Mouse (Mus musculus) megakaryocyte-erythroid progenitor cell, adult 5-6 weeks (primary cell): Measurements from ENCODE around the gene Khdc1b. TPM values are rescaled to one million over a fixed set of nuclear protein-coding genes. Genes with fewer than 3 reads are reported as not detected.
"Not testable (repeated sequence)": the region's sequence is repeated elsewhere in the genome, so short reads cannot be mapped to it uniquely, and the experiment has no call there.

ENCODE experiments used
- ATAC-seq: replicated peaks from 2 replicates; pipeline ENCODE4 v1.8.0; 2016; ENCODE audit warnings: mild to moderate bottlenecking, inconsistent platforms; ENCODE audit not compliant: severe bottlenecking, poor library complexity, low FRiP score, low TSS enrichment
- total RNA-seq, 2 experiments: library from RNA; stranded (forward) in 1 of 2; stranded (reverse) in 1 of 2; fragments of 200-1000, 215-1000 nt in 1 of 2; fragments of >200 nt in 1 of 2; fragmentation: Nextera tagmentation in 1 of 2; gene quantifications; 2 replicates each; pipeline ENCODE4 v1.2.3; 2014 to 2017

Khdc1b gene
- total RNA-seq (2014; fragmentation: Nextera tagmentation) (not detected in 2 replicates), total RNA-seq (2017) (not detected in 2 replicates)

GRCm38 (mm10) chr1:21383256-21383655 is at the start of gene Khdc1b:
Khdc1b (plus strand) TSS chr1:21383556.
- no peak for ATAC-seq

DNA sequence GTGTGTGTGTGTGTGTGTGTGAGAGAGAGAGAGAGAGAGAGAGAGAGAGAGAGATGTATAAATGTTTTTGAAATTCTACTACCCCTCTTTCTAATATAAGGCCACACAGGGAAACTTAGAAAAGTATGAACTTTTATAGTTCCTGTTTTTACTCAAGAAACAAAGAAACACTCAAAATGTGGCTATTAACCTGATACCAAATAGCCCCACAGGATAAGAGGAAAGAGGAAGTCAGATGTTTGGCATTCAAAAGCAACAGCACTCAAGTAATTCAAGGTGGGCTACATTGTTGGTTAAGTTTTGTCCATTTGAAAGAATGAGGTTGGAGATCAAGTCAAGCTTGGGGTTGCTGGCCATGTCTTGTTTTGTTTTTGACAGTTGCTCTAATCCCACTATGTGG is 47.5 kb upstream of the Khdc1b start:
- no peak for ATAC-seq

DNA sequence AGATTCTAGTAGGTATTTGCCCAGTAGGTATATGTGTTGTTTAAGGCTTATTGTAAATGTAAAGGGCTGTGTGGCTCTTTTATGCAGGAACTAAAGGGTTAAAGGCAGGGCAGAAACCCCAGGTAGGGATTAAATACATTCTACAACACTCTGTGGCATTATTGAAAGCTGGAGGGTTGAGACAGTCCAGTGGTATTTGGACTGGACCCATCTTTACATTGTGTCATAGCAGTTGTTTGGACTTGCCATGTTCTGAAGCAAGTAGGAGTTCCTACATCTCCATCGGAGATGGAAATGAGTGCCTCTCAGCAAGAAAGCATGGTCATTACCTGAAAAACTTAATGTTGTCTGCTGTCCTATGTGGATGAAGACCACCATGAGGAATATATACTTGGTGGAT is 42.6 kb upstream of the Khdc1b start:
- no peak for ATAC-seq

- ATAC-seq, result peak; percentile 94
Measured at GRCm38 (mm10) chr1:21344253-21344652, 39.1 kb upstream of the Khdc1b start.

DNA sequence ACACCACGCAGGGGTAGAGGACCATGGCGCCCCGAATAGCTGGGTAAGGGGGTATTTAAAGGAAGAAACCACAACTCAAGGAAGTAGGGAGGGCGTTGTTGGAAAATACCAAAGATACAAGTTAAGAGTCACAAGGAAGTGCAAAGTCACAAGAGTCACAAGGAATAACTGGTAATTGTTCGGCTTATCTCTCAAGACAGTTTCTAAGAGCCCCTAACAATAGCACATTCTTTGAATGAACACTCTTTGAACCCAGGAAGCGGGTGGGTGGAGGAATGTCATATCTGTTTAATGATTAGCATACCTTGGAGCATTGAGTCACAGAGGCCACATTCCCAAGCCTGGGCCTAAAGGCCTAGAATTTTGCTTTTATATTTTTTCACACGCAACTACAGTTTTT is 38.6 kb upstream of the Khdc1b start:
- not testable (repeated sequence) for ATAC-seq

GRCm38 (mm10) chr1:21349341-21349740 is 34.0 kb upstream of the Khdc1b start, which contains the start of gene Khdc1a:
Khdc1a (plus strand) TSS chr1:21349641.
- ATAC-seq, result no peak

DNA sequence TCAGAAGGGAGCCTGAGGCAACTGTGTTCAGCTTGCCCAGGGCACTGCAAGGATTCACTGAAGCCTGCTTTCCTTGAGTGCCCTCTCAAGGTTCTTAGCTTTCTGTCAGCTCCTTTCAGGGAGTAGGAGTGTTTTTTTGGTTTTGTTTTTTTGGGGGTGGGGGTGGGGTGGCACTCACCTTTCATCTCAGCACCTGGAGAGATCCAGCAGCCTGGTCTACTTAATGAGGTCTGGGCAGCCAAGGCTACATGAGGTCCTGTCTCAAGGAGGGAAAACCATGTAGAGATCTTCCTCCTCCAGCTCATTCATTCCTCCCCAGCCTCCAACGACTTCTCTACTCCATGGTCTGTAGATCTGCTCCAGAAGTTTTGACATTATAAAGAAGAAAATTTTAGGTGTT is 15.3 kb upstream of the Khdc1b start, which contains the start of gene Khdc1c:
Gene Khdc1c (plus strand): TSS at position 301 of the 400 bp plus-strand sequence.
- ATAC-seq, result not testable (repeated sequence)

GRCm38 (mm10) chr1:21391138-21391671 is 7.8 kb downstream of the Khdc1b start:
- no peak for ATAC-seq

DNA sequence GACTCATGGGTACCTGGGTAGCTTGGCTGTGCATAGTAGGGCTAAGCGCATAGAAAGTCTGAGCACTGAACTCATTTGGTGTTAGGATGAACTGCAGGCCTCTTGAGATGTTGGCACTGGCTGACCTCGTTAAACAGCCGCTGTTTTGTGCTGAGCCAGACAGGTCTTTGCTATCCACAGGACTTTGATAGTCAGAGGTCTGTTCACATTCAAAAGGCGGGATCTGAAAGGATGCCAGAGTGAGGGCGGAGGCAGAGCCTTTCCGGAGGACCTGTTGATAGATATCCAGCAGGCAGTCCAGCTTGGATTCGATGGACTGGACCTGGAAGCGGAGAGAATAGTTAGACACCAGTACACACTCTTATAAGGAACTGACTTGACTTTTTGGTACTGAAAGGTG is 19.4 kb downstream of the Khdc1b start:
- ATAC-seq, result no peak

GRCm38 (mm10) chr1:21407266-21407665 is 23.9 kb downstream of the Khdc1b start:
- ATAC-seq, result no peak

DNA sequence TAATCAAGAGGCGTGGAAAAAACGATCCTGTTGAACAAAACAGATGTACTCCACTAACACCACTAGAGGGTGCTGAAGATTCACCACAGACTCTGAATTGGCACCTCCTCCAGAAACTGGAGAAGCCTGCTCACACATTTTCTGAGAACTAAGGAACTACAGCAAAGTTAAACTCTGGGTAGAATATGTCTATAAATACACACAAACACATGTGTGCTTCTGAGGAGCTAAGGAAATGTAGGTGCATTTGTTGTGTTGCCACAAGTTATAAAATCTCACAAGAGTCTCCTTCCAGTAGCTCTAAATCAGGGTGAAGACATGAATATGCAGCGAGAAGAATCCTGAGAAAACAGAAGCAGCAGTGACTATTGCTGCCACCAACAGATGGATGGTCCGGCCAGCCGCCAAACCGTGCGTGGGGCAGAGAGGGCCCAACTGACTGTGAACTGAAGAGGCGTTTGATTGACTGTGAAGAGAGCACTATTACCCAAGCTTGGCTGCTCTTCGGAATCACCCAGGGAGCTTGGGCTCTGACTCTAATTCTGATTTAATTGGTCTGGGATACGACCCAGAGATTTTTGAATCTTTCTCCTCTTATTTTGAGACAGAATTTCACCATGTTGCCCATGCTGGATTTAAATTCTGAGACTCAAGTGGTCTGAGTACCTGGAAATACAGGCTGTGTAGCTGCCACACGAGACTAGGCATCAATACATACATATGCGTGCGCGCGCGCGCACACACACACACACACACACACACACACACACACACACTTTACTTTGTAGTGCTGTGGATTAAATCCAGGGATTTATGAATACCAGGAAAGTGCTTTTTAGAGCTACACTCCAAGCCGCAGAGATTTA is 28.2 kb downstream of the Khdc1b start:
- ATAC-seq, result peak; percentile 75

DNA sequence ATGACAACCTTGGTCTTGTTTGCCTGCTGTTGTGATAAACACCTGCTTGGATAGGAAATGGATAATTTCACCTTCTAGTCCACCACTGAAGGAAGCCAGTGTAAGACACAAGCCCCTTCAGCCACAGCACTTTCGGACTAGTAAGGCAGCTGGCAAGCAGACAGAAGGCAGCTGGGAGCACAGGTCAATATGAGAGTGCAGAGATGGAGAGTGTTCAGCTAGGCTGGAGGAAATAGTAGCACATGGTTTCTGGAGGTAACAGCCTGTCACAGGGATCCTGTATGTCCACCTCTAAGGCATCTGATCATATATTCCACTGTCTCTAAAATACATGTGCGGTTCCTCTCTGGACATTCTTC is 28.8 kb downstream of the Khdc1b start:
- no peak for ATAC-seq

DNA sequence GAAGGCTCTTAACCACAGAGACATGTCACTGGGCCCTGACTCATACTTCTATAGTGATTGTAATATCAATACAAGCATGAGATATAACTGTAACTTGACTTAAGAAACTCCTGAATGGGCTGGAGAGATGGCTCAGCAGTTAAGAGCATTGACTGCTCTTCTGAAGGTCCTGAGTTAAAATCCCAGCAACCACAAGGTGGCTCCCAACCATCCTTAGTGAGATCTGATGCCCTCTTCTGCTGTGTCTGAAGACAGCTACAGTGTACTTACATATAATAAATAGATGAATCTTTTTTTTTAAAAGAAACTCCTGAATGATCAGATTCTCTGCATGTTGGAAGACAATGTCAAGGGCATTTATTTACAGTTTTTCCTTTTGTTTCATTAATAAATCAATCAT is 36.0 kb downstream of the Khdc1b start:
- ATAC-seq, result no peak

GRCm38 (mm10) chr1:21425654-21426053 is 42.3 kb downstream of the Khdc1b start:
- no peak for ATAC-seq

GRCm38 (mm10) chr1:21428079-21428478 is 44.7 kb downstream of the Khdc1b start:
- ATAC-seq, result no peak

DNA sequence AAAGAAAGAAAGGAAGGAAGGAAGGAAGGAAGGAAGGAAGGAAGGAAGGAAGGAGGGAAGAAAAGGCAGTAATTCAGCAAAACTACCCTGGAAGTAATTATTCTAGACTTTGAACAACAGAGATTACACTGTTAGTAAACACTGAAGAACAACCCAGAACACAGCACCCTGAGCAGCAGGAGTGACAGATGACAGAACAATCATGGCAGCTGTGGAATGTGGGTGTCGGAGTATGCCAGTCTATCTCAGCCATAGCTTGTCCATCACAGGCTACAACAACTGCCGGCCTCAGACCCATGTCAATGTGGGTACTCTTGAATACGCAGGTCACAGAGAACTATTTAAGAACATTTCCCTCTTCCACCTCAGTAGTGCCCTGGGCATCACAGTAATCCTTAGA is 48.3 kb downstream of the Khdc1b start:
- ATAC-seq, result no peak

- ATAC-seq, result no peak
Measured at GRCm38 (mm10) chr1:21434853-21435252, 51.5 kb downstream of the Khdc1b start.
